Mouse (Mus musculus) lung, postnatal 36 days (tissue): ENCODE results near the gene 1810062G17Rik.
A peak's percentile ranks its signal among the peaks of the same experiment; 100 is the strongest.

Source experiments
- DNase-seq: peaks from one replicate; pipeline ENCODE4 v3.0.0; 2022; ENCODE audit warnings: mixed read lengths

1810062G17Rik gene

GRCm38 (mm10) chr3:36478776-36479175 is 3.0 kb downstream of the 1810062G17Rik start:
- DNase-seq: no peak

GRCm38 (mm10) chr3:36480486-36480885 is 4.7 kb downstream of the 1810062G17Rik start:
- DNase-seq: peak; percentile 38

- peak; percentile 82 for DNase-seq
Measured at GRCm38 (mm10) chr3:36481776-36482193, 6.0 kb downstream of the 1810062G17Rik start.

GRCm38 (mm10) chr3:36482940-36483339 is 7.2 kb downstream of the 1810062G17Rik start:
- DNase-seq: peak; percentile 48

GRCm38 (mm10) chr3:36484292-36484691 is 8.6 kb downstream of the 1810062G17Rik start:
- no peak for DNase-seq

- DNase-seq: peak; percentile 34
Measured at GRCm38 (mm10) chr3:36486176-36486575, 10.4 kb downstream of the 1810062G17Rik start.

GRCm38 (mm10) chr3:36486881-36487280 is 11.1 kb downstream of the 1810062G17Rik start:
- no peak for DNase-seq

- DNase-seq: no peak
Measured at GRCm38 (mm10) chr3:36488367-36488766, 12.6 kb downstream of the 1810062G17Rik start.

GRCm38 (mm10) chr3:36488899-36489589 is 13.3 kb downstream of the 1810062G17Rik start:
- DNase-seq: no peak

GRCm38 (mm10) chr3:36489590-36489910 is 13.8 kb downstream of the 1810062G17Rik start:
- no peak for DNase-seq

- no peak for DNase-seq
Measured at GRCm38 (mm10) chr3:36491535-36491934, 15.8 kb downstream of the 1810062G17Rik start.

- DNase-seq: no peak
Measured at GRCm38 (mm10) chr3:36492716-36493391, 17.1 kb downstream of the 1810062G17Rik start.

- DNase-seq: peak; percentile 54
Measured at GRCm38 (mm10) chr3:36493641-36494283, 18.0 kb downstream of the 1810062G17Rik start.

GRCm38 (mm10) chr3:36494613-36495012 is 18.9 kb downstream of the 1810062G17Rik start:
- DNase-seq: no peak

- DNase-seq: peak; percentile 96
Measured at GRCm38 (mm10) chr3:36495436-36495835, 19.7 kb downstream of the 1810062G17Rik start.

GRCm38 (mm10) chr3:36496273-36496672 is 20.5 kb downstream of the 1810062G17Rik start:
- DNase-seq: no peak

GRCm38 (mm10) chr3:36496746-36497145 is 21.0 kb downstream of the 1810062G17Rik start:
- DNase-seq: peak; percentile 77

GRCm38 (mm10) chr3:36498224-36498623 is 22.5 kb downstream of the 1810062G17Rik start:
- DNase-seq: no peak

- DNase-seq: no peak
Measured at GRCm38 (mm10) chr3:36499418-36499817, 23.7 kb downstream of the 1810062G17Rik start.

- no peak for DNase-seq
Measured at GRCm38 (mm10) chr3:36500976-36501375, 25.2 kb downstream of the 1810062G17Rik start.

GRCm38 (mm10) chr3:36501546-36501945 is 25.8 kb downstream of the 1810062G17Rik start:
- no peak for DNase-seq

- DNase-seq: no peak
Measured at GRCm38 (mm10) chr3:36505306-36505705, 29.6 kb downstream of the 1810062G17Rik start.

- DNase-seq: no peak
Measured at GRCm38 (mm10) chr3:36505809-36506735, 30.3 kb downstream of the 1810062G17Rik start.
